Mouse (Mus musculus): ENCODE data around the gene Nrk. TPM values are rescaled to one million over a fixed set of nuclear protein-coding genes. Genes with fewer than 3 reads are reported as not detected.
A peak's percentile ranks its signal among the peaks of the same experiment; 100 is the strongest.

The Nrk gene
- 30.3 and 31.8 TPM in 2 replicates for polyA plus RNA-seq (2015; fragmentation: Nextera tagmentation; extraction: Ambion mirVana)

DNA sequence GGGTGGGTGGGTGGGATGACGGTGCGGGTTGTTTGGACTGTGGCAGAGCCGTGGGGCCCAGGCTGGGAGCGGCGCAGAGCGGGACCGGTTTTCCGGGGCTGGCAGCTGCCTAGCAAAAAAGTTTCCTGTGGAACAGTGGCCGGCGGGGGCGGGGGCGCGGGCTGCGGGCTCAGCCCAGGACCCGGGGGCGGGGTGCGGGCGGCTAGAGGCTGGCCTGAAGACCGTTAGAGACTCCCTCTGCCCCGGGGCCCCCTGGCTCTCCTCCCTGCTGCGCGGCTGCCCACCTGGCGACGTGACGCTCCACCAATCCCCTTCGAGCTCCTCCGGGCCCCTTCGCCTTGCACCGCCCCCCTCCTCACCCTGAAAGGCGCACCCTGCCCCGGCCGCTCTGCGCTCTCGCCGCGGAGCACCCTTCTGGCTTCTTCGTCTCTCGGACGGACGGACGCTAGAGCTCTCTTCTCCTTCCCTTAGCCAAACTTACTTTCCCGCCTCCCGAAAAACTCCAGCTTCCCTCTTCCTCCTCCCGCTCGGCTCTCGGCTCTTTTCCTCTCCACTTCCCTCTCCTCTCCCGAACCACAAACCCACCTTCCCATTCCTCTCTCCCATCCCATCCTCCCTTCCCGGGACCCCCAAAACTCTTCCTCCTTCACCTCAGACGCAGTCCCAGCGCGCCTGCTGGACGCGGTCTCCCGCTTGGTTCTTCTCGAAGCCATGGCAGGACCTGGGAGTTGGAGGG lies at the start of gene Nrk:
Gene Nrk (plus strand): TSS at position 390 of the 736 bp plus-strand sequence.
- ATAC-seq (replicated peaks; ENCODE audit: insufficient number of reproducible peaks, insufficient read depth, low FRiP score, low read depth), result peak; percentile 90
- Histone ChIP-seq H3K4me2 (peak within 1 kb of the TSS; percentile 76), H3K4me1 (replicated peaks) (no peaks in the 10 kb centered on the region; the same call in 1 of the 2 replicates), H3K9me3 (replicated peaks) (no peaks in the 10 kb centered on the region), H3K4me3 (peak within 1 kb of the TSS; percentile 57), H3K27me3 (peaks cover 3% of the 10 kb centered on the region; the same call in 1 of the 2 replicates), H3K9ac (peak within 1 kb of the TSS; percentile 46; the same call in 1 of the 2 replicates), H3K27ac (peak within 1 kb of the TSS; percentile 67), H3K36me3 (no peaks in the 10 kb centered on the region)
- 15% methylated on average over 38 of the region's 55 CpGs for WGBS

DNA sequence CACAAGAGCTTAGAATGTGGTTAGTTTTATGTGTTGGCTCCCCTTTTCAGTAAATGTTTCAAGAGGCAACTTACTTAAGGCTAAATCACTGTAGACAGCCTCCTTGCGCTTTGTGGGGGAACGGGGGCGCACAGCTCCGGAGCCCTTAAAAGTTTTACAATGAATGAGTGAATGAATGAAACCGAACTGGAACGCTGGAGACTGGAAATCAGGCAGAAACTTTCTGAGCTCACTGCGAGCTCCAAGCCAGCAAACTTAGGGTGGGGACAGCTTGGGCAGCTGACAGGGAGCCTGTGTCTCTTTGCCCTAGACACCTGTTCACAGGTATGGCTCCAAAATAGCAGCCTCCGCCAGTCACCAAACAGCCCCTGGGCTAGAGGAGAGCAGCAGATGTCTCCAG lies 864 bp upstream of the Nrk start:
- no peak for ATAC-seq (replicated peaks; ENCODE audit: insufficient number of reproducible peaks, insufficient read depth, low FRiP score, low read depth)

DNA sequence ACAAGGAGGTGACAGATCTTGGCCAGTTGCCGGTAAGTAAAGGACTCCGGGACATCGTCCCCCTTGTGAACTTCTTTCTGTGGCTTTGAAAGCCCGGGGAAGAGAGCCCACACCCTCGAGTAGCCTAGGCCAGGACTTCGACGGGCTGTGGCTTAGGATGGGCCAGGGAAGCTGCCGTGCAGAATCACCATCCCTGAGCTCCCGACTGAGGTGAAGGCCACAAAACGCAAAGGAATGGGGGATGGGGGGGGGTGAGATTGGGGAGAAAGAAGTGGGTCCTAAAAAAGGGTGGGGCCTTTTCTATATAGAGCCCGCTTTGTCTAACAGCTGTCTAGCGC lies 516 bp downstream of the Nrk start:
- no peaks in the 10 kb centered on the region; the same call in 1 of the 2 replicates for H3K4me1 ChIP-seq (replicated peaks)
- peaks cover 3% of the 10 kb centered on the region; the same call in 1 of the 2 replicates for H3K27me3 ChIP-seq
- 29% methylated on average over 12 of the region's 12 CpGs for WGBS
- peak overlapping the region; percentile 67 for H3K27ac ChIP-seq
- ATAC-seq (replicated peaks; ENCODE audit: insufficient number of reproducible peaks, insufficient read depth, low FRiP score, low read depth), result no peak
- peak overlapping the region; percentile 76 for H3K4me2 ChIP-seq
- H3K36me3 ChIP-seq, result no peaks in the 10 kb centered on the region
- peak overlapping the region; percentile 57 for H3K4me3 ChIP-seq
- H3K9me3 ChIP-seq (replicated peaks), result no peaks in the 10 kb centered on the region
- H3K9ac ChIP-seq, result peak overlapping the region; percentile 46; the same call in 1 of the 2 replicates

More for the DNA sequence above, 864 bp upstream of the Nrk start:
- Histone ChIP-seq H3K4me3 (peak overlapping the region; percentile 57), H3K4me1 (replicated peaks) (no peaks in the 10 kb centered on the region; the same call in 1 of the 2 replicates), H3K9ac (0 out of 2 replicates have a peak overlapping the region, but pooled peaks have one; percentile 6), H3K36me3 (no peaks in the 10 kb centered on the region), H3K27ac (peak overlapping the region; percentile 45), H3K27me3 (peaks cover 3% of the 10 kb centered on the region; the same call in 1 of the 2 replicates), H3K4me2 (peak overlapping the region; percentile 76), H3K9me3 (replicated peaks) (no peaks in the 10 kb centered on the region)
- 24% methylated on average over 8 of the region's 8 CpGs for WGBS

DNA sequence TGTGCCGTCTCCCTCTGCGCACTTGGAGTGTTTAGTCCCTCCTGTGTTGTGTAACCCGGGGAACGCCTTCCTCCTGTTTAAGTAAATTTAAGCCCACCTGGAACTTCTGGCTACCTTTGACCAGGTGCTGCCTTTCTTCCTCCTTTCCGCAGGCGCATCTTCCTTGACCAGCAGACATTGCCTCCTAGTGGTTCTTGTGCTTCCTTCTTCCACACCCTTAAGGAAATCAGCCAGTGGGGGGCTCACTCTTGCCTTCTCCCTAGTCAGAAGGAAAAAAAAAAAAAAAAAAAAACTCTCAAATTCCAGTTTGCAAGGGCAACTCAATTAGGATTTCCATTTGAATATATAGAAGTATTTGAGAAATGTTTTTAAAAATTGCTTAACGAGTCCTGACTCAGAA lies 4.8 kb downstream of the Nrk start:
- Histone ChIP-seq H3K4me3 (no peak overlapping the region), H3K27me3 (no peaks in the 10 kb centered on the region), H3K9me3 (replicated peaks) (no peaks in the 10 kb centered on the region), H3K36me3 (no peaks in the 10 kb centered on the region), H3K9ac (no peak overlapping the region), H3K4me2 (no peak overlapping the region), H3K27ac (no peak overlapping the region), H3K4me1 (replicated peaks) (no peaks in the 10 kb centered on the region)
- WGBS, result 57% methylated on average over 7 of the region's 7 CpGs
- ATAC-seq (replicated peaks; ENCODE audit: insufficient number of reproducible peaks, insufficient read depth, low FRiP score, low read depth), result no peak

DNA sequence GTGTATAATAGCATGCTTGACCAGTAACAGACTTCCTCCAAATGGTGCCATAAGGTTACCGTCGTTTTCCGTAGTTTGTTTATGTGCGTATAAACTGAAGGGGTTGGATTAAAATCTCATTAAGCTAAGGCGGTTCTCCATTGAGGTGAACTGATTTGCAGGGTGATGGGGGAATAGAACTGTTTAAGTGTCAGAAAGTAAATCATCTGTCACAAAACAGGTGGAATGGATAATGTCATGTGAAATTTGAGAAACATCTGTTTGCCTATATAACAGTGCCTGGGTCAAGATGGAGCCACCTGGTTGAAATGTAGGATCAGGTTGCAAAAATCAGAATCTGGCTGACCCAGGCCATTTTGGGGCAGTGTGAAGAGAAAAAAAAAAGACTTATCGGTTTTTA lies 29.7 kb downstream of the Nrk start:
- WGBS, result 81% methylated on average over 6 of the region's 6 CpGs
- Histone ChIP-seq H3K4me1 (replicated peaks) (no peaks in the 10 kb centered on the region), H3K4me3 (no peak overlapping the region)

DNA sequence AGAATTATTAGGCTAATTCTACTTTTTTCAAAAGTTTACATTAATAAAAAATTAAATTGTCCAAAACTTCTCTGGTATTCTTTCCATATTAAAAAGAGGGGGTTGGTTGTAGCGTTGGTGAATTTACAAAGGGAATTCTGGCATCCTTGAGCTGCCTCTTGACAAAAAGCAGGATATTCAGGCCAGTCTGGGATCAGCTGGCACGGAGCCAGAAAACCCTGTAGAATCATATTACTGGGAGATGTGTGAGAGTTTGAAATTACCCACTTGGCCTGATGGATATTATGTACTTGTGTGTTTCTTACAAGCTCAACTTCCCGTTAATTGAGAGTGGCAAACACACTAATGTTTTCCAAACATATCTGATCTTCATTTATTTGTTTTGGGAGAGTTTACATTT lies 46.5 kb downstream of the Nrk start:
- H3K27me3 ChIP-seq, result no peaks in the 10 kb centered on the region
- 29% methylated on average over 3 of the region's 3 CpGs for WGBS
- H3K36me3 ChIP-seq, result no peaks in the 10 kb centered on the region
- H3K27ac ChIP-seq, result no peak overlapping the region
- ATAC-seq (replicated peaks; ENCODE audit: insufficient number of reproducible peaks, insufficient read depth, low FRiP score, low read depth), result no peak
- no peaks in the 10 kb centered on the region for H3K9me3 ChIP-seq (replicated peaks)
- no peak overlapping the region for H3K4me3 ChIP-seq
- H3K4me2 ChIP-seq, result no peak overlapping the region
- no peaks in the 10 kb centered on the region for H3K4me1 ChIP-seq (replicated peaks)
- no peak overlapping the region for H3K9ac ChIP-seq

More for the DNA sequence above, 29.7 kb downstream of the Nrk start:
- H3K36me3 ChIP-seq, result no peaks in the 10 kb centered on the region
- no peaks in the 10 kb centered on the region for H3K27me3 ChIP-seq
- H3K27ac ChIP-seq, result no peak overlapping the region
- H3K9me3 ChIP-seq (replicated peaks), result no peaks in the 10 kb centered on the region
- no peak for ATAC-seq (replicated peaks; ENCODE audit: insufficient number of reproducible peaks, insufficient read depth, low FRiP score, low read depth)
- no peak overlapping the region for H3K9ac ChIP-seq
- H3K4me2 ChIP-seq, result no peak overlapping the region

DNA sequence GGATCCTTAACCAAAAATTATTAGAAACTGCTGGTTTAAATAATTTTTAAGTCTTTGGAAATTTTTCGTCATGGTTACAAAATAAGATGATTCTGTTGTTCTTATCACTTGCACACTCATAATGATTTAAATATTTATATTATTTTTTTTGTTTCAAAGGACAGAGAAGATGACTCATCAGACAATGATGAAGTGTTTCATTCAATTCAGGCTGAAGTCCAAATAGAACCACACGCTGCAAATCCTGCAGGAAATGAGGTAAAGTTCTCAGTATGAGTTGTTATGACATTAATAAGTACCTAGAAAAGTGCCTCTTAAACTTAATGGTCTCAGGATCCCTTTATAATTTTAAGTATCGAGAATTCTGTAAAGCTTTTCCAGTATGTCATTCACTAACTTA lies 64.3 kb downstream of the Nrk start:
- H3K4me1 ChIP-seq (replicated peaks), result no peaks in the 10 kb centered on the region
- no peak overlapping the region for H3K27ac ChIP-seq
- no peaks in the 10 kb centered on the region for H3K27me3 ChIP-seq
- no peak overlapping the region for H3K9ac ChIP-seq
- WGBS, result 56% methylated on average over 3 of the region's 3 CpGs
- H3K4me2 ChIP-seq, result no peak overlapping the region
- H3K9me3 ChIP-seq (replicated peaks), result no peaks in the 10 kb centered on the region
- no peak overlapping the region for H3K4me3 ChIP-seq
- ATAC-seq (replicated peaks; ENCODE audit: insufficient number of reproducible peaks, insufficient read depth, low FRiP score, low read depth), result no peak
- H3K36me3 ChIP-seq, result no peaks in the 10 kb centered on the region; the same call in 1 of the 2 replicates

DNA sequence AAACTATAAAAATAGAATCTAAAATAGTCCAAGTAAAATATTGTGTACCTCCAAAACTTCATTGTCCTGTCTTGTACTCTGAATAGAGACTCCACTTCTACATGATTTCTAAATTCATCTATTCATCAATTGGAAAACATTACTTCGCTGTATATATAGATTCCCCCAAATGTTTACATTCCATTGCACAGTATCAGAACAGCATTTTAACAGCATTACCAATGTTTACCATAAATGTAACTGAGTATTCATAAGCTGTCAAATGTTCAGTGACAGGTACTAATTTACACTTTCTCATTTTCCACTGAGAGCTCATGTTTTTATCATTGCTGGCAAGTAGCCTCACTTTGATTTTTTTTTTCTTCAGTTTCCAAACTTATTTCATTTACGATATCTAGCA lies 65.0 kb downstream of the Nrk start:
- H3K27me3 ChIP-seq, result no peaks in the 10 kb centered on the region
- H3K36me3 ChIP-seq, result no peaks in the 10 kb centered on the region; the same call in 1 of the 2 replicates
- H3K27ac ChIP-seq, result no peak overlapping the region
- no peak overlapping the region for H3K9ac ChIP-seq
- H3K9me3 ChIP-seq (replicated peaks), result no peaks in the 10 kb centered on the region
- WGBS, result 76% methylated on average over 2 of the region's 2 CpGs
- H3K4me2 ChIP-seq, result no peak overlapping the region
- H3K4me1 ChIP-seq (replicated peaks), result no peaks in the 10 kb centered on the region
- ATAC-seq (replicated peaks; ENCODE audit: insufficient number of reproducible peaks, insufficient read depth, low FRiP score, low read depth), result no peak
- H3K4me3 ChIP-seq, result no peak overlapping the region

DNA sequence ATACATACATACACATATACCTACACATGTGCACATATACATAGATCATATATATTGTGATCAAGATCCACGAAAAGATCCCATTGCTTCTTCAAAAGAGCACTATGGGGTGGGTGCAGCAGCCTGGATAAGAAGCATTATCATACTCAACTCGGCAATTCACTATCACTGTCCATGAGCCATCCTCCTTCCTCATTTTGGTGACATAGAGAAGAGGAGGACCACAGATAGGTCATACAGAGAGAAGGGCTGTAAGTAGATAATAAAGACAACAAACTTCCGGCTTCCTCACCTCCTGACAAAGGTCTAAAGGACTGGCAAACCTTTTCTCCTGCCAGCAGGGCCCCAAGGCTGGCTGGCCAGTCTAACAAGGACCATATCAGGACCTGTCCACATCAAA lies 100.3 kb downstream of the Nrk start:
- Histone ChIP-seq H3K9me3 (replicated peaks) (no peaks in the 10 kb centered on the region), H3K4me1 (replicated peaks) (no peaks in the 10 kb centered on the region), H3K4me3 (no peak overlapping the region), H3K4me2 (no peak overlapping the region), H3K27ac (no peak overlapping the region), H3K27me3 (no peaks in the 10 kb centered on the region), H3K36me3 (no peaks in the 10 kb centered on the region), H3K9ac (no peak overlapping the region)
- ATAC-seq (replicated peaks; ENCODE audit: insufficient number of reproducible peaks, insufficient read depth, low FRiP score, low read depth), result no peak
- 50% methylated on average over 3 of the region's 3 CpGs for WGBS

DNA sequence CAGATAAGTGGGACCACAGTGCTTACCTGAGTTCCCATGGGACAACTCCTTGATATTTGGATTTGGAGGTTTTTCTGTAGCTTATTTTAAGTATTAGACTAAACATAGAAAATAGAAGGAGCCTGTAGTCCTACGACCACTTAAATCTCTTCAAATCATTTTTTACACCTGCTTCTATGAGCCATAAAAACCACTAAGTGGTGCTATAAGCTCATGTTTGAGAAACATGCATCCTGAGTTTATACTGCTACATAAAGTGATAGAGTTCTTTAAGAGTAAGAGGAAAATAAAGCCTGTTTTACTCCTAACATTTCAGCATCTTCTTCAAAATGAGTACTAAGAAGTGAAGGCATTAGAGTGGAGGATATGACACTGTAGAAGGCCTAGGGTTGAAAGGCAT lies 102.3 kb downstream of the Nrk start:
- H3K36me3 ChIP-seq, result no peaks in the 10 kb centered on the region
- no peak overlapping the region for H3K4me3 ChIP-seq
- WGBS, result 33% methylated on average over 1 of the region's 1 CpGs
- no peaks in the 10 kb centered on the region for H3K9me3 ChIP-seq (replicated peaks)
- H3K27ac ChIP-seq, result no peak overlapping the region
- H3K27me3 ChIP-seq, result no peaks in the 10 kb centered on the region
- H3K4me2 ChIP-seq, result no peak overlapping the region
- no peak for ATAC-seq (replicated peaks; ENCODE audit: insufficient number of reproducible peaks, insufficient read depth, low FRiP score, low read depth)
- H3K9ac ChIP-seq, result no peak overlapping the region
- no peaks in the 10 kb centered on the region for H3K4me1 ChIP-seq (replicated peaks)

DNA sequence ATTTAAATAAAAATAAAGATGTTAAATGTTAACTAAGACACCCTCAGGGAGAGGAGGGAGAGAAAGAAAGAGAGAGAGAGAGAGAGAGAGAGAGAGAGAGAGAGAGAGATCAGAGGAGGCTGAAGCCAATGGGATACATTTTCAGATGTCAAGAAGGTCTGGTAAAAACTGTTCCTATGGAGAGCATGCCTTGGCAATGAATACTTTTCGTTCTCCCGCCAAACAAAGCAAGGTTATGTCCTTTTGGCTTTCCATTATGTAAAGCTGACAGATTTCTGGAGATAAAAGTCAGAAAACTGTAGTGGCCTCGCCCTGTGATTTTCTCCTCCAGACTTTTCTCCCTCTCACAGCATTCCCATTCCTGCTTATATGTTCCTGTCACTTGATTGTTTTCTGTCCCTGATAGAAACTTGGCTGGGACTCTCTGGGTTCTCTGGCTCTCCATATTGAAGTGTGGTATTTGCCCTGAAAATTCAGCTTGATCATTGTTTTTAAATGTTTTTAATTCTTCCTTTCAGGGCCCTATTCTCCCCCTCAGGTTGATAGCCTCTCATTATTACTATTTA lies 112.4 kb downstream of the Nrk start:
- Histone ChIP-seq H3K4me1 (replicated peaks) (peaks cover 3% of the 10 kb centered on the region; the same call in 1 of the 2 replicates), H3K9ac (no peak overlapping the region), H3K27me3 (no peaks in the 10 kb centered on the region), H3K27ac (no peak overlapping the region), H3K9me3 (replicated peaks) (no peaks in the 10 kb centered on the region), H3K36me3 (no peaks in the 10 kb centered on the region), H3K4me2 (no peak overlapping the region), H3K4me3 (no peak overlapping the region)
- no peak for ATAC-seq (replicated peaks; ENCODE audit: insufficient number of reproducible peaks, insufficient read depth, low FRiP score, low read depth)
- WGBS, result 34% methylated on average over 3 of the region's 3 CpGs

All from heart, embryonic 15.5 days (tissue).